Mouse (Mus musculus): Measurements from ENCODE around the gene H2-T3.
"Not testable (repeated sequence)": the region's sequence is repeated elsewhere in the genome, so short reads cannot be mapped to it uniquely, and the experiment has no call there.

- not testable (repeated sequence) for TF ChIP-seq CTCF, EP300 (IDR thresholded peaks at IDR 0.05; ENCODE audit: low read depth)
These were observed 14.0 kb downstream of the H2-T3 start for GRCm38 (mm10) chr17:36176132-36176531.
